Mouse (Mus musculus) MEL (cell line): ENCODE measurements around the gene Gm20388. TPM values are rescaled to one million over a fixed set of nuclear protein-coding genes. Genes with fewer than 3 reads are reported as not detected.

Experiments used
- DNase-seq: peaks from one replicate; pipeline ENCODE4 v3.0.0; 2011; ENCODE audit warnings: low read depth, low spot score
- H3K27ac ChIP-seq: 2 replicates; pipeline ENCODE4 v1.5.1; 2012; ENCODE audit warnings: low read depth, mild to moderate bottlenecking, control low read depth, low read length, moderate library complexity; ENCODE audit not compliant: control insufficient read depth
- H3K27me3 ChIP-seq, 2 experiments: fragments of 150-350 bp in 1 of 2; sonication (generic) in 1 of 2; 2 replicates each; pipeline ENCODE4 v1.6.1; 2012; ENCODE audit warnings: low read length in 2 of 2, mild to moderate bottlenecking in 2 of 2, improper control_type of control experiment in 1 of 2, moderate library complexity in 1 of 2; ENCODE audit not compliant: insufficient read depth in 2 of 2, control insufficient read depth in 1 of 2
- H3K36me3 ChIP-seq, 2 experiments: 2 replicates each; pipeline ENCODE4 v1.6.1; 2012 to 2014; ENCODE audit warnings: low read length in 2 of 2, improper control_type of control experiment in 1 of 2, inconsistent platforms in 1 of 2, mild to moderate bottlenecking in 1 of 2; ENCODE audit not compliant: insufficient read depth in 2 of 2, control insufficient read depth in 1 of 2
- H3K4me1 ChIP-seq, 2 experiments: fragments of 150-350 bp in 1 of 2; sonication (generic) in 1 of 2; 2 replicates each; pipeline ENCODE4 v1.6.1; 2012; ENCODE audit warnings: low read length in 2 of 2, improper control_type of control experiment in 1 of 2, mild to moderate bottlenecking in 1 of 2; ENCODE audit not compliant: insufficient read depth in 2 of 2, control insufficient read depth in 1 of 2
- H3K4me3 ChIP-seq, 2 experiments: fragments of 150-350 bp in 1 of 2; sonication (generic) in 1 of 2; 2 replicates each; pipeline ENCODE4 v1.5.1; 2012; ENCODE audit warnings: low read depth in 2 of 2, low read length in 2 of 2, mild to moderate bottlenecking in 2 of 2, moderate library complexity in 2 of 2, control low read depth in 1 of 2, improper control_type of control experiment in 1 of 2; ENCODE audit not compliant: control insufficient read depth in 1 of 2, insufficient read depth in 1 of 2
- H3K79me2 ChIP-seq: 2 replicates; pipeline ENCODE4 v1.6.1; 2012; ENCODE audit warnings: mild to moderate bottlenecking, low read length, moderate library complexity; ENCODE audit not compliant: control insufficient read depth, poor library complexity, insufficient read depth
- H3K9ac ChIP-seq: 2 replicates; pipeline ENCODE4 v1.6.1; 2012; ENCODE audit warnings: low read depth, mild to moderate bottlenecking, control low read depth, low read length, moderate library complexity; ENCODE audit not compliant: control insufficient read depth, poor library complexity, severe bottlenecking
- H3K9me3 ChIP-seq: fragments of 150-350 bp; sonication (generic); replicated peaks from 2 replicates; pipeline ENCODE4 v1.6.1; 2012; ENCODE audit warnings: mild to moderate bottlenecking, low read length, improper control_type of control experiment, moderate library complexity; ENCODE audit not compliant: insufficient read depth
- CHD2 ChIP-seq: IDR thresholded peaks from 2 replicates; pipeline ENCODE4 v1.6.1; 2011; ENCODE audit warnings: low read length, improper control_type of control experiment
- CTCF ChIP-seq, 3 experiments: IDR thresholded peaks in 2 of 3; conservative IDR thresholded peaks in 1 of 3; 2 replicates each; pipeline ENCODE4 v1.5.1; 2011 to 2012; ENCODE audit warnings: low read length in 3 of 3, low read depth in 2 of 3, mild to moderate bottlenecking in 2 of 3, improper control_type of control experiment in 1 of 3, inconsistent platforms in 1 of 3, mixed read lengths in 1 of 3, moderate library complexity in 1 of 3; ENCODE audit not compliant: control insufficient read depth in 1 of 3, insufficient read depth in 1 of 3, poor library complexity in 1 of 3, severe bottlenecking in 1 of 3
- EP300 ChIP-seq, 2 experiments: IDR thresholded peaks; 2 replicates each; pipeline ENCODE4 v1.6.1; 2011; ENCODE audit warnings: improper control_type of control experiment in 2 of 2, low read length in 2 of 2, low read depth in 1 of 2, mild to moderate bottlenecking in 1 of 2
- ETS1 ChIP-seq: IDR thresholded peaks from 2 replicates; pipeline ENCODE4 v1.6.1; 2012; ENCODE audit warnings: low read depth, mild to moderate bottlenecking, inconsistent platforms, low read length, improper control_type of control experiment, moderate library complexity
- GABPA ChIP-seq: IDR thresholded peaks from 2 replicates; pipeline ENCODE4 v1.6.1; 2012; ENCODE audit warnings: low read depth, mild to moderate bottlenecking, inconsistent platforms, low read length, improper control_type of control experiment, moderate library complexity
- KAT2A ChIP-seq: conservative IDR thresholded peaks from 2 replicates; pipeline ENCODE4 v1.6.1; 2012; ENCODE audit warnings: low read depth, low read length, improper control_type of control experiment, inconsistent platforms
- MXI1 ChIP-seq: IDR thresholded peaks from 2 replicates; pipeline ENCODE4 v1.6.1; 2011; ENCODE audit warnings: mild to moderate bottlenecking, low read depth, low read length, improper control_type of control experiment
- POLR2AphosphoS2 ChIP-seq: IDR thresholded peaks from 2 replicates; pipeline ENCODE4 v1.6.1; 2011; ENCODE audit warnings: low read length, improper control_type of control experiment
- RCOR1 ChIP-seq: IDR thresholded peaks from 2 replicates; pipeline ENCODE4 v1.6.1; 2012; ENCODE audit warnings: low read depth, mild to moderate bottlenecking, inconsistent platforms, low read length, improper control_type of control experiment
- SIN3A ChIP-seq: IDR thresholded peaks from 2 replicates; pipeline ENCODE4 v1.6.1; 2012; ENCODE audit warnings: low read length, improper control_type of control experiment, inconsistent platforms
- SMC3 ChIP-seq: IDR thresholded peaks from 2 replicates; pipeline ENCODE4 v1.6.1; 2011; ENCODE audit warnings: low read depth, low read length, improper control_type of control experiment
- TAL1 ChIP-seq: IDR thresholded peaks from 2 replicates; pipeline ENCODE4 v1.6.1; 2012; ENCODE audit warnings: mild to moderate bottlenecking, inconsistent platforms, low read length, moderate library complexity, mixed read lengths
- ZNF384 ChIP-seq: IDR thresholded peaks from 2 replicates; pipeline ENCODE4 v1.6.1; 2012; ENCODE audit warnings: low read depth, mild to moderate bottlenecking, inconsistent platforms, low read length, improper control_type of control experiment
- polyA plus RNA-seq, 2 experiments: library from polyadenylated mRNA; stranded (reverse) in 1 of 2; unstranded in 1 of 2; fragments of >175 nt in 1 of 2; fragments of >200 nt in 1 of 2; gene quantifications; 2 replicates each; pipeline versions ENCODE4 v1.2.1 to v1.2.4; 2012; ENCODE audit warnings: low replicate concordance in 2 of 2, low read depth in 1 of 2; ENCODE audit not compliant: insufficient read length in 2 of 2, insufficient read depth in 1 of 2, missing spikeins in 1 of 2
- total RNA-seq: library from RNA; depleted of rRNA; stranded (reverse); fragments of 300-350 nt; gene quantifications from 2 replicates; pipeline ENCODE4 v1.2.3, GENCODE M21; 2012

Gm20388 gene
- total and polyA plus RNA-seq, 3 experiments, result 11.1 to 17.8 TPM; not detected in 1

DNA sequence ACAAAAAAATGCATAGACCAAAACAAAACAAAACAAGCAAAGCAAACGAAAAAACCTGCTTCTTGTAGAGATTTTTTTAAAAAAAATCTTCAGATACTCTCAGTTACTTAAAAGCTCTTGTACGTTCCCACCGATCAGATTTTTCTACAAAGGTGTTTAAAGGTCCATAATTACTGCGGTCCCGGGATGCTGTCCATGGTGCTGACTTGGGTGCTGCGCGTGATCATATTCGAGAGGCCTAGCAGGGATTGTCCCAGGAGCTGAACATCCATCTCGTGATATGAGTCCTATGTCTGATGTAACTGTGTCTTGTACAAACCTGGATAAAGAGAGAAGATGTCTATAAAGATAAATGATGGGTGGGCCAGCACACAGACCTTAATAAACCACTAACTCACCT, 3927.9 kb downstream of the Gm20388 start:
- H3K9ac ChIP-seq, result no peak overlapping the region
- TF ChIP-seq CHD2 (no peak), SIN3A (peak; percentile 66), RCOR1 (no peak), MXI1 (0 out of 2 replicates have a peak, but pooled peaks have one; percentile 34), SMC3 (peak; percentile 14; the same call in 1 of the 2 replicates)
- H3K36me3 ChIP-seq, result peaks cover 0 to 2% of the 10 kb centered on the region in 2 experiments; a peak in 2 of 4 replicates
- H3K4me1 ChIP-seq, result no peaks in the 10 kb centered on the region
- H3K4me3 ChIP-seq, result no peak overlapping the region
- H3K27ac ChIP-seq, result no peak overlapping the region
- peak; percentile 59 for DNase-seq
- no peaks in the 10 kb centered on the region for H3K9me3 ChIP-seq
- no peaks in the 10 kb centered on the region for H3K79me2 ChIP-seq
- no peaks in the 10 kb centered on the region for H3K27me3 ChIP-seq

DNA sequence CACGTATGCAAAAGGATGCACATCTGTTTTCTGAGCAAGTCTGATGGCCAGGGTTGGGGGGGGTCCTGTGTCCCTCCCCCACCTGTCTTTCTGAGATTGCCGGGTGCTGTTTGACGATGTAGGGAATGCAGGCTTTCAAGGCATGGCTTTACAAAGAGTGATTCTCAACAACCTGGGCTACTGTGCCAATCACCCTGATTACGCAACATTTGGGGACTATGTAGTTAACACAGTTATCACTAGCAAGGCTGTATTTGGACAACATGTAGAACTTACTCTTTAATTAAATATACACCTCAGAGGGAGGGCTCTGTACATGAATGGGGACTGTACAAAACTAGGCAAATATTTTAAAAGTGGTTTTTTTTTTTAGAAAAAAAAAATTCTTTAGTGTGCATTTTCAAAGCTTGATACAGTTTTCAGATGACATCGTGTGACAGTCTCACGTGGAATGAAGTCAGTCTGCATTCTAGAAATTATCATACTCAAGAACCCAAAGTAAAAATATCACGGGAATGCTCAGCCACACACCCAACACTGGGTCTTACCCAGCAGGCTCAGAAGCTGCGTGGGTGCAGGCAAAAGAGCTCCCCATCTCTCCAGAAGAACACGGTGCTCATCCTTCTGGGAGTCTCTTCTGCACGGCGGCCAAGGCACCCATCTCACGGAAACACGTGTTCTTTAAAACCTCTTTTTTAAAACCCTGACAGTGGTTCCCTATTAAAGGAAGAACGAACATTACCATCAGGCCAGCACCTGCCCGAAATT, 3930.1 kb downstream of the Gm20388 start:
- Histone ChIP-seq H3K27ac (no peak overlapping the region), H3K9ac (no peak overlapping the region), H3K27me3 (no peaks in the 10 kb centered on the region), H3K36me3 (peaks cover 2 to 3% of the 10 kb centered on the region in 2 experiments; a peak in 2 of 4 replicates), H3K9me3 (no peaks in the 10 kb centered on the region), H3K79me2 (peaks cover 4% of the 10 kb centered on the region; the same call in 1 of the 2 replicates), H3K4me3 (no peak overlapping the region), H3K4me1 (0 out of 4 replicates have a peak, but pooled peaks cover 0 to 2% of the 10 kb centered on the region in 2 experiments)
- no peak for DNase-seq
- TF ChIP-seq POLR2AphosphoS2 (peak; percentile 21; the same call in 1 of the 2 replicates), TAL1 (no peak), KAT2A (no peak)

GRCm38 (mm10) chr8:123842086-123842485, 3931.4 kb downstream of the Gm20388 start:
- H3K9ac ChIP-seq, result no peak overlapping the region
- H3K27ac ChIP-seq, result no peak overlapping the region
- no peak overlapping the region for H3K4me3 ChIP-seq
- peaks cover 12% of the 10 kb centered on the region; the same call in 1 of the 2 replicates for H3K79me2 ChIP-seq
- no peak for DNase-seq
- TF ChIP-seq GABPA, result no peak
- no peak for TF ChIP-seq ZNF384
- no peak for TF ChIP-seq CTCF (IDR thresholded peaks at IDR 0.05 in 2 of 3, conservative IDR thresholded peaks at IDR 0.05 in 1 of 3; ENCODE audit: control insufficient read depth in 1 of 3, insufficient read depth in 1 of 3, low read depth in 2 of 3, low read length in 3 of 3, poor library complexity in 1 of 3, severe bottlenecking in 1 of 3)
- TF ChIP-seq EP300 (IDR thresholded peaks at IDR 0.05; ENCODE audit: low read depth in 1 of 2, low read length in 2 of 2), result no peak
- TF ChIP-seq ETS1, result no peak
- peaks cover 2 to 3% of the 10 kb centered on the region in 2 experiments; a peak in 2 of 4 replicates for H3K36me3 ChIP-seq
- no peaks in the 10 kb centered on the region for H3K27me3 ChIP-seq
- no peaks in the 10 kb centered on the region for H3K9me3 ChIP-seq
- 0 out of 4 replicates have a peak, but pooled peaks cover 0 to 6% of the 10 kb centered on the region in 2 experiments for H3K4me1 ChIP-seq
